Mouse (Mus musculus): Measurements from ENCODE around the gene Ecpas. TPM values are rescaled to one million over a fixed set of nuclear protein-coding genes. Genes with fewer than 3 reads are reported as not detected.

Gene Ecpas
- polyA plus RNA-seq, 1 experiment from 2014 or later, result 21.4 TPM

DNA sequence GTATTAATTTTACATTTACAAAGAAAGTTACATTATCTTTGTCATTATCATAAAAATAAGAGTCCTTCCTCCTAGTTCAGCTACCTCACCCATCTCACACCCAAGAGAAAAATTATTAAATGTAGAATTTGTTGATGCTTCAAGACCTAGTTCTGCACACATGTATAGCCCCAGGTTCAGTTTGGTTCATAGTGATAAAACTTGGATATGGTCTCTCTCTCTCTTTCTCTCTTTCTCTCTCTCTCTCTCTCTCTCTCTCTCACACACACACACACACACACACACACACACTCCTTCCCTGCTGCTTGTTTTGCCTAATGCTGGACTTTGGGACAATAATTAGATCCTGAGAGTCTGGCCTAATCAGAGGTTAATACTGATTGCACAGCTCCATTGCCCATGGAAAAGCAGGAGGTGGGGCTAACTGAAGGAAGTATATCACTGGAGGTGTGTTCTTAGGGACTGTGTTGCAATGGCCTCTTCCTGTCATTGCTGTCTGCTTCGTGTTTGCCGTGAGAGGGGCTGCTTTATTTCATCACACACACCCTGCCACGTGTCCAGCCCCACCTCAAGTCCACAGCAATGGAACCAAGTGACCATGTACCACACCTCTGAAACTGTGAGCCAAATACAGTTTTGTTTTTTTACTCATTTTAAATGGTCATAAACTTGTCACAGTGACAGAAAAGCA, 932 bp upstream of the Ecpas start:
- H3K4me3 ChIP-seq (ENCODE audit: low read length), result 0 out of 2 replicates have a peak overlapping the region, but pooled peaks have one; percentile 93
- H3K4me2 ChIP-seq (ENCODE audit: low read depth, low read length), result peak overlapping the region; percentile 77; the same call in 1 of the 2 replicates
- no peak overlapping the region for H3K27ac ChIP-seq (ENCODE audit: low read length)
- peaks cover 8% of the 10 kb centered on the region for H3K4me1 ChIP-seq (ENCODE audit: control insufficient read depth, insufficient read depth, low read length)
- H3K27me3 ChIP-seq (replicated peaks; ENCODE audit: control insufficient read depth, insufficient read depth, low read length), result no peaks in the 10 kb centered on the region
- H3K9ac ChIP-seq (ENCODE audit: low read depth, low read length), result no peak overlapping the region
- H3K36me3 ChIP-seq (ENCODE audit: control insufficient read depth, insufficient read depth, low read length), result no peaks in the 10 kb centered on the region
- H3K9me3 ChIP-seq (ENCODE audit: control insufficient read depth, low read length), result no peaks in the 10 kb centered on the region
- ATAC-seq, result peak; percentile 69
- WGBS, result 19% methylated on average over 3 of the region's 3 CpGs

DNA sequence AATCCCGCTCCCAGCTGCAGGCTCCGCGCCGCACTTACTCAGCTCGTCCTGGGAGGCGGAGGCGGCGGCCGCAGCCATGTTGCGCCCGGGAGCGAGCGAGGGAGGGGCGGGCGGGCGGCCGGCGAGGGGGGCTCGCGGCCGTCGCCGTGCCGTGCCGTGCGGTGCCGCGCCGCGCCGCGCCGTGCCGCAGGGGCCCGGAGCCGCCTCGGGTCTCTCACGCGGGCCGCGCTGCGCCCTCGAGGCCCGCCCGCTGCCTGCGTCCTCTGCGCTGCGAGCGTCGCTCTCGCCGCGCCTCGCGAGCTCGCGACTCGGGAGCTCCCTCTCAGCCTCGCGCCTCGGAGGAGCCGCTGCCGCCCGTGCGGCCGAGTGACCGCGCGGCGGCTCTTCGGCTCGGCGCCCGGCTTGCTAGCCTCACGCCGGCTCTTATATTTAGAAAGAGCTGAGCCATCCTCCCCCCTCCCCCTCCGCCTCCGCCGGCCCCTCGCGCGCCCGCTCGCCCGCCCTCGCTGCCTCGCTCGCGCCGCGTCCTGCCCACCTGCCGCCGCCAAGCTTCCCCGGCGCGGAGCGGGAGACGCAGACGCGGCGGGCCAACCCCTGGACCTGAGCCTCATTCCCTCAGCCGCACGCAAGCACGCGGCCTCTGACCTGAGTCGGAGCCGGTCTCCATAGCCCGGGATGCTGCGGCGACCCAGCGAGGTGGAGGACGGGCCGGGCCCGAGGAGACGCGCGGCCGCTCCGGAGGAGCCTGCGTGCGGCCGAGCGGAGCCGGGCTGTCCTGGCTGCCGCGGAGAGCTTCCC, 519 bp downstream of the Ecpas start:
- Histone ChIP-seq H3K9ac (ENCODE audit: low read depth, low read length) (peak overlapping the region; percentile 97), H3K9me3 (ENCODE audit: control insufficient read depth, low read length) (no peaks in the 10 kb centered on the region), H3K4me3 (ENCODE audit: low read length) (peak overlapping the region; percentile 93), H3K4me2 (ENCODE audit: low read depth, low read length) (peak overlapping the region; percentile 77), H3K27me3 (replicated peaks; ENCODE audit: control insufficient read depth, insufficient read depth, low read length) (no peaks in the 10 kb centered on the region), H3K4me1 (ENCODE audit: control insufficient read depth, insufficient read depth, low read length) (peaks cover 8% of the 10 kb centered on the region), H3K36me3 (ENCODE audit: control insufficient read depth, insufficient read depth, low read length) (no peaks in the 10 kb centered on the region), H3K27ac (ENCODE audit: low read length) (peak overlapping the region; percentile 98)
- peak; percentile 74 for ATAC-seq
- under 1% methylated on average over 89 of the region's 126 CpGs for WGBS

DNA sequence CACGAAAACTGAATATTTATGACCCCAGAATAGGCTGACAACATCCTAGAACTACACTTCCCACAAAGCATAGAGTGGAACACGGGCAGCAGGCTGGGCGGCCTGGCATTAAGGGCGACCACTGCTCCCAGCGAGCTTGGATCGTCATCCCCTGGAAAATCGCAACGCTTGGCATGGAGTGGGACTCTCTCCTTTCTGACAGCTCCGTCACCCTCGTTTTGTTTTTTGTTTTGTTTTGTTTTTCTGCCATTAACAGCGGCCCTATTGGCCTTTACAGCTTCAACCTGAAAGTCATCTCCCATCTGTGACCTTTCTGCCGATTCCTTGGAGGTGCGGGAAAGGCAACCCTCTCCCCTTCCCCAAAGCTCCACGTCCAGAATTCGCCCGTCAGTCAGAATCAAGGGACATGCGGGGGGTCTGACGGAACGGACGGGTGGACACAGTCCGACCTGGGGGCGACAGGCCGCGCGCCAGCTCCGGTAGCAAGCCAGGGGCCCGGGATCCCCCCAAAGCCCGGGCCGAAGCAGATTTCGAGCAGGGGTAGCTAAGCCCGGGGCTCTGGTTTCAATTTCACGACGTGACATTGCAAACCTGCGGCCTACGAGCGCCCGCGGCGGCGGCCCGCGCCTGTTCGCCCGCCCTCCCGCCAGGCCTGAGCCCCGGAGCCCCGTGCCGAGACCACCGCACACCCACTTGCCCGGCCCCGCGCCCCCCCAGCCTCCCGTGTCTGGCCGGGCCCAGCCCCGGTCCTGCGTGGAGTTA, 1.3 kb downstream of the Ecpas start:
- Histone ChIP-seq H3K9ac (ENCODE audit: low read depth, low read length) (peak overlapping the region; percentile 97), H3K27me3 (replicated peaks; ENCODE audit: control insufficient read depth, insufficient read depth, low read length) (no peaks in the 10 kb centered on the region), H3K4me3 (ENCODE audit: low read length) (peak overlapping the region; percentile 93), H3K9me3 (ENCODE audit: control insufficient read depth, low read length) (no peaks in the 10 kb centered on the region), H3K27ac (ENCODE audit: low read length) (peak overlapping the region; percentile 98), H3K4me1 (ENCODE audit: control insufficient read depth, insufficient read depth, low read length) (peaks cover 8% of the 10 kb centered on the region), H3K36me3 (ENCODE audit: control insufficient read depth, insufficient read depth, low read length) (no peaks in the 10 kb centered on the region), H3K4me2 (ENCODE audit: low read depth, low read length) (peak overlapping the region; percentile 77)
- WGBS, result under 1% methylated on average over 56 of the region's 56 CpGs
- peak; percentile 50 for ATAC-seq

DNA sequence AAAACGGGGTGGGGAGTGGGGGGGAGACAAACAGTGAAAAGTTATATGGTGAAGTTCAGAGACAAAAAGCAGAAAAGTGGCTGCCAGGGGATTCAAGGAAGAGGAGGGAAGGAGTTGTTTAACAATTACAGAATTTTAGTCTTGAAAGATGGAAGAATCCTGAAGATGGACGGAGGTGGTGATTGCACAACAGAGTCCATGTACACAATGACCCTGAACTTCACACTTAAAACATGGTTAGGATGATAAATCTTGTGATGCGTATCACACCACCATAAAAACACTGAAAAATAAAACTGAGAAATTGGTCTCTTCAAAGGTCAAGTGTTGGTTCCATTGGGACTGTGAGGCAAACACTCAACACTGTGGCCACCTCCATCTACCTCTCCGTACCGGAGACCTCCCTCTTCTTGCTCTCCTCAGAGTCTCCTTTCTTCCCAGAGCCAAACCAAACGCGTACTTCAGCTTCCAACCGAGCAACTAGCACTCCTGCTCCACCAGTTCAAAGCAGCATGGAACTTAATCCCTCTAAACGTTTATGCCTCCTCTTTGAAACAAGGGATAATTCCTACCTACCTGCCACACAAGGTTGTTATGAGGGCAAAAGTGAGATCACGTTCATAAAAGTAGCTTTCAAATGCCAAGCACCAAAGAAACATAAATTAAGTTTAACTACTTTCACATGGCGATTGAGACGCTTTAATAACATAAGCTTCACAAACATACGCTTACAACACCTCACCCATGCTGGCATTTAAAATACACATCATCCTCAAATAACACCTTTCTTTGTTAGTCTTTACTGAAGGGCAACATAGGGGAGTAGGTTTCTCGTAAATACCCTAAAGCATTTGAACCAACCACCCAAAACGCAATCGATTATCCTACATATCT, 2.1 kb downstream of the Ecpas start:
- no peak for ATAC-seq
- WGBS, result 31% methylated on average over 16 of the region's 16 CpGs
- Histone ChIP-seq H3K27ac (ENCODE audit: low read length) (peak overlapping the region; percentile 98), H3K27me3 (replicated peaks; ENCODE audit: control insufficient read depth, insufficient read depth, low read length) (no peaks in the 10 kb centered on the region), H3K4me2 (ENCODE audit: low read depth, low read length) (peak overlapping the region; percentile 77), H3K4me1 (ENCODE audit: control insufficient read depth, insufficient read depth, low read length) (peaks cover 8% of the 10 kb centered on the region), H3K9me3 (ENCODE audit: control insufficient read depth, low read length) (no peaks in the 10 kb centered on the region), H3K9ac (ENCODE audit: low read depth, low read length) (peak overlapping the region; percentile 97), H3K4me3 (ENCODE audit: low read length) (peak overlapping the region; percentile 93), H3K36me3 (ENCODE audit: control insufficient read depth, insufficient read depth, low read length) (no peaks in the 10 kb centered on the region)

DNA sequence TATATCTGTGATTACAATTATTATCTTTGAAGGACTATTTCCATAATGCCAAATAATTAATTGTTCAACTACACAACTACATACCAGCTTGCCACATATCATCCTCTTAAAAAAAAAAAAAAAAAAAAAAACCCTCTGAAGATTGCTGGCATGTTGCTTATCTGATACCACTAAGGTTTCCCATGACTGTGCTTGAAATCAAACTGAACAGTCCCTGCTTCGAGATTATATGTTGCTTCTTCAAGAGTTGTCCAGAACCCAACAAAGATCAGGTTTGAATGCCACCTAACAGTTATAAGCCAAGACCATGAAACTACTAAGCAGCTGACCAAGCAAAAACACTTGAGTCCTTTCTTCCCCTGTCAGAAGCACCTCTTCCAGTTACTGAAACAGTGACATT, 5.1 kb downstream of the Ecpas start:
- ATAC-seq, result no peak
- no peaks in the 10 kb centered on the region for H3K36me3 ChIP-seq (ENCODE audit: control insufficient read depth, insufficient read depth, low read length)
- peaks cover 6% of the 10 kb centered on the region for H3K4me1 ChIP-seq (ENCODE audit: control insufficient read depth, insufficient read depth, low read length)
- H3K4me3 ChIP-seq (ENCODE audit: low read length), result no peak overlapping the region
- WGBS, result 79% methylated on average over 1 of the region's 1 CpGs
- no peak overlapping the region for H3K27ac ChIP-seq (ENCODE audit: low read length)
- no peak overlapping the region for H3K9ac ChIP-seq (ENCODE audit: low read depth, low read length)
- no peaks in the 10 kb centered on the region for H3K9me3 ChIP-seq (ENCODE audit: control insufficient read depth, low read length)
- H3K27me3 ChIP-seq (replicated peaks; ENCODE audit: control insufficient read depth, insufficient read depth, low read length), result no peaks in the 10 kb centered on the region
- no peak overlapping the region for H3K4me2 ChIP-seq (ENCODE audit: low read depth, low read length)

DNA sequence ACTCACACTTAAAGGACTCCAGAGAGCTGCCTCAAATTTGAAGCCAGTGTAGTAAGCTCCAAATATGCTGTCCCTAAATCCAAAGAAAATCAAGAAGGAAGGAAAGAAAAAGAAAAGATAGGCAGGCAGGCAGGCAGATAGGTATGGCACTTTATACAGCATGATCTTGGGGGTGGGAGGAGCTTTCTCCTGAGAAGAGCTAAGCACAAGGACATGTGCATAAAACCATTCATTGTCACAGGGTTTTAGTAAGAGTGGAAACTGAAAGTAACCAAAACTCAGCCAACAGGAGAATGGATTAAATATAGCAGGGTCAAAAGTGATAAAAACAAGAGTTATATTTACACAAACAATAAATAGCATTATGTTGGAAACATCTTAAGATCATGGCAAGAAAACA, 14.2 kb downstream of the Ecpas start:
- H3K9me3 ChIP-seq (ENCODE audit: control insufficient read depth, low read length), result no peaks in the 10 kb centered on the region
- no peaks in the 10 kb centered on the region for H3K27me3 ChIP-seq (replicated peaks; ENCODE audit: control insufficient read depth, insufficient read depth, low read length)
- peaks cover 3% of the 10 kb centered on the region for H3K4me1 ChIP-seq (ENCODE audit: control insufficient read depth, insufficient read depth, low read length)
- ATAC-seq, result peak; percentile 74
- no peak overlapping the region for H3K4me2 ChIP-seq (ENCODE audit: low read depth, low read length)
- no peak overlapping the region for H3K27ac ChIP-seq (ENCODE audit: low read length)
- H3K4me3 ChIP-seq (ENCODE audit: low read length), result no peak overlapping the region
- no peak overlapping the region for H3K9ac ChIP-seq (ENCODE audit: low read depth, low read length)
- H3K36me3 ChIP-seq (ENCODE audit: control insufficient read depth, insufficient read depth, low read length), result no peaks in the 10 kb centered on the region

DNA sequence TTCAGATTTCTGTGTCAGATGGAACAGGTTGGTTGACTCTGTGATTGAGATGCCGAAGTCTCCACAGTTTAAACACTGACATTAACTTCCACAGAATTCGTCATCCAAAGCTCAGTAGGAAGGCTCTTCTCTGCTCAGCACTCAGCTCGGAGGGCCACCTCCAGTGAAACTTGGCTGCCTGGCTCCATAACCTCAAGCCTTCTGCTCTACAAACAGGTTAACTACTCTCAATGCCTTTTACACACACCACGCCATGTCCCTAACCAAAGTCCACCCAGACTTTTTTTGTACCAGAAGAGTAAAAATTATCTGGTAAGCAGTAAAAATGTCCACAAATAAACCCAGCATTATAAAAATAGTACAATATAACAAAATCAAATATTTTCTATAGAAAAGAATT, 15.1 kb downstream of the Ecpas start:
- no peaks in the 10 kb centered on the region for H3K9me3 ChIP-seq (ENCODE audit: control insufficient read depth, low read length)
- H3K4me3 ChIP-seq (ENCODE audit: low read length), result no peak overlapping the region
- no peak overlapping the region for H3K4me2 ChIP-seq (ENCODE audit: low read depth, low read length)
- ATAC-seq, result peak; percentile 42
- H3K27me3 ChIP-seq (replicated peaks; ENCODE audit: control insufficient read depth, insufficient read depth, low read length), result no peaks in the 10 kb centered on the region
- no peak overlapping the region for H3K9ac ChIP-seq (ENCODE audit: low read depth, low read length)
- H3K4me1 ChIP-seq (ENCODE audit: control insufficient read depth, insufficient read depth, low read length), result peaks cover 3% of the 10 kb centered on the region
- H3K27ac ChIP-seq (ENCODE audit: low read length), result no peak overlapping the region
- 56% methylated on average over 4 of the region's 4 CpGs for WGBS
- no peaks in the 10 kb centered on the region for H3K36me3 ChIP-seq (ENCODE audit: control insufficient read depth, insufficient read depth, low read length)

DNA sequence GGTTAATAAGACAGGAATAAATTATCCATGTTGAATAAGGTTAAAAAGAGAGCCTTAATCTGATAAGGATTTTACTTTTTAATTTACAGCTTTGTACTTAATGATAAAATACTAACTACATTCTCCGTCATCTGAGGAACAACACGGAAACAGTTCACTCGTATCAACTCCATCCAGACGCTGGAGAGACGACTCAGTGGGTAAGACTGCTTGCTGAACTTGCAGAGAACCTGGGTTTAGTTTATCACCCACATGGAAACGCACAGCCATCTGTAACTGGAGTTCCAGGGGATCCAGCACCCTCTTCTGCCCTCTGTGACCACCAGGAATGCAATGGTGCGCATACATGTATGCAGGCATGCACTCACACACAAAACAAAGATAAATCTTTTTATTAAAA, 18.1 kb downstream of the Ecpas start:
- Histone ChIP-seq H3K36me3 (ENCODE audit: control insufficient read depth, insufficient read depth, low read length) (no peaks in the 10 kb centered on the region), H3K4me2 (ENCODE audit: low read depth, low read length) (no peak overlapping the region), H3K9me3 (ENCODE audit: control insufficient read depth, low read length) (no peaks in the 10 kb centered on the region), H3K4me1 (ENCODE audit: control insufficient read depth, insufficient read depth, low read length) (peaks cover 8% of the 10 kb centered on the region), H3K9ac (ENCODE audit: low read depth, low read length) (no peak overlapping the region), H3K27me3 (replicated peaks; ENCODE audit: control insufficient read depth, insufficient read depth, low read length) (no peaks in the 10 kb centered on the region), H3K4me3 (ENCODE audit: low read length) (no peak overlapping the region), H3K27ac (ENCODE audit: low read length) (no peak overlapping the region)
- WGBS, result 78% methylated on average over 7 of the region's 7 CpGs
- no peak for ATAC-seq

Data from intestine, embryonic 16.5 days (tissue).